Mouse (Mus musculus): ENCODE data around the gene H2al1j. TPM values are rescaled to one million over a fixed set of nuclear protein-coding genes. Genes with fewer than 3 reads are reported as not detected.

H2al1j gene
- polyA plus RNA-seq, 2 experiments: not detected

GRCm38 (mm10) chrX:11346756-11347155, 19.1 kb downstream of the H2al1j start:
- TF ChIP-seq CTCF (IDR thresholded peaks at IDR 0.05; ENCODE audit: low read depth) (no peak), EP300 (IDR thresholded peaks at IDR 0.05; ENCODE audit: low read depth) (no peak)
- no peak overlapping the region for H3K27ac ChIP-seq
- H3K4me1 ChIP-seq (replicated peaks; ENCODE audit: control insufficient read depth in 2 of 2, insufficient read depth in 2 of 2, low read length in 1 of 2): no peaks in the 10 kb centered on the region
- no peak overlapping the region for H3K4me3 ChIP-seq (ENCODE audit: insufficient read depth in 1 of 2, low read depth in 2 of 2, low read length in 2 of 2)
- H3K9me3 ChIP-seq (ENCODE audit: control insufficient read depth, low read length): no peaks in the 10 kb centered on the region
- WGBS (ENCODE audit: insufficient replicate concordance): 68% methylated on average over 3 of the region's 3 CpGs
- no peak overlapping the region for H3K9ac ChIP-seq (replicated peaks)
- DNase-seq (ENCODE audit: low read depth in 3 of 3, low spot score in 3 of 3) (no peak), ATAC-seq (ENCODE audit: insufficient read depth) (no peak)
- H3K36me3 ChIP-seq (replicated peaks; ENCODE audit: control insufficient read depth, insufficient read depth, low read depth): no peaks in the 10 kb centered on the region
- H3K27me3 ChIP-seq (ENCODE audit: control insufficient read depth, insufficient read depth, low read length): no peaks in the 10 kb centered on the region
- no peak overlapping the region for H3K4me2 ChIP-seq (ENCODE audit: low read depth)

- 31% methylated on average over 6 of the region's 6 CpGs for WGBS (ENCODE audit: insufficient replicate concordance)
- H3K4me2 ChIP-seq (ENCODE audit: low read depth): no peak overlapping the region
- no peaks in the 10 kb centered on the region for H3K36me3 ChIP-seq (replicated peaks; ENCODE audit: control insufficient read depth, insufficient read depth, low read depth)
- ATAC-seq (ENCODE audit: insufficient read depth): no peak
- no peaks in the 10 kb centered on the region for H3K27me3 ChIP-seq (ENCODE audit: control insufficient read depth, insufficient read depth, low read length)
- H3K9me3 ChIP-seq (ENCODE audit: control insufficient read depth, low read length): no peaks in the 10 kb centered on the region
- no peak overlapping the region for H3K9ac ChIP-seq (replicated peaks)
- H3K4me3 ChIP-seq (ENCODE audit: insufficient read depth in 1 of 2, low read depth in 2 of 2, low read length in 2 of 2): no peak overlapping the region
- DNase-seq (ENCODE audit: low read depth in 3 of 3, low spot score in 3 of 3): no peak
- TF ChIP-seq CTCF (IDR thresholded peaks at IDR 0.05; ENCODE audit: low read depth) (no peak), EP300 (IDR thresholded peaks at IDR 0.05; ENCODE audit: low read depth) (no peak)
- no peaks in the 10 kb centered on the region for H3K4me1 ChIP-seq (replicated peaks; ENCODE audit: control insufficient read depth in 2 of 2, insufficient read depth in 2 of 2, low read length in 1 of 2)
- H3K27ac ChIP-seq: no peak overlapping the region
Measured at GRCm38 (mm10) chrX:11360823-11361222, 33.2 kb downstream of the H2al1j start.

- Histone ChIP-seq H3K27me3 (ENCODE audit: control insufficient read depth, insufficient read depth, low read length) (no peaks in the 10 kb centered on the region), H3K27ac (no peak overlapping the region), H3K4me3 (ENCODE audit: insufficient read depth in 1 of 2, low read depth in 2 of 2, low read length in 2 of 2) (no peak overlapping the region), H3K4me1 (replicated peaks; ENCODE audit: control insufficient read depth in 2 of 2, insufficient read depth in 2 of 2, low read length in 1 of 2) (no peaks in the 10 kb centered on the region), H3K9me3 (ENCODE audit: control insufficient read depth, low read length) (no peaks in the 10 kb centered on the region), H3K4me2 (ENCODE audit: low read depth) (no peak overlapping the region), H3K9ac (replicated peaks) (no peak overlapping the region), H3K36me3 (replicated peaks; ENCODE audit: control insufficient read depth, insufficient read depth, low read depth) (no peaks in the 10 kb centered on the region)
- TF ChIP-seq CTCF (IDR thresholded peaks at IDR 0.05; ENCODE audit: low read depth) (no peak), EP300 (IDR thresholded peaks at IDR 0.05; ENCODE audit: low read depth) (no peak)
- ATAC-seq (ENCODE audit: insufficient read depth) (no peak), DNase-seq (ENCODE audit: low read depth in 3 of 3, low spot score in 3 of 3) (peak in 1 of 3 experiments; percentile 1)
- 30% methylated on average over 2 of the region's 2 CpGs for WGBS (ENCODE audit: insufficient replicate concordance)
Measured at GRCm38 (mm10) chrX:11361261-11361660, 33.6 kb downstream of the H2al1j start.

GRCm38 (mm10) chrX:11363890-11364289, 36.3 kb downstream of the H2al1j start:
- Histone ChIP-seq H3K4me2 (ENCODE audit: low read depth) (no peak overlapping the region), H3K4me1 (replicated peaks; ENCODE audit: control insufficient read depth in 2 of 2, insufficient read depth in 2 of 2, low read length in 1 of 2) (no peaks in the 10 kb centered on the region), H3K4me3 (ENCODE audit: insufficient read depth in 1 of 2, low read depth in 2 of 2, low read length in 2 of 2) (no peak overlapping the region), H3K9ac (replicated peaks) (no peak overlapping the region), H3K9me3 (ENCODE audit: control insufficient read depth, low read length) (no peaks in the 10 kb centered on the region), H3K27me3 (ENCODE audit: control insufficient read depth, insufficient read depth, low read length) (no peaks in the 10 kb centered on the region), H3K36me3 (replicated peaks; ENCODE audit: control insufficient read depth, insufficient read depth, low read depth) (no peaks in the 10 kb centered on the region), H3K27ac (no peak overlapping the region)
- ATAC-seq (ENCODE audit: insufficient read depth) (no peak), DNase-seq (ENCODE audit: low read depth in 3 of 3, low spot score in 3 of 3) (no peak)
- 54% methylated on average over 6 of the region's 6 CpGs for WGBS (ENCODE audit: insufficient replicate concordance)
- TF ChIP-seq CTCF (IDR thresholded peaks at IDR 0.05; ENCODE audit: low read depth) (no peak), EP300 (IDR thresholded peaks at IDR 0.05; ENCODE audit: low read depth) (no peak)

- ATAC-seq (ENCODE audit: insufficient read depth): no peak
- DNase-seq (ENCODE audit: low read depth in 3 of 3, low spot score in 3 of 3): no peak
- Histone ChIP-seq H3K4me2 (ENCODE audit: low read depth) (no peak overlapping the region), H3K36me3 (replicated peaks; ENCODE audit: control insufficient read depth, insufficient read depth, low read depth) (no peaks in the 10 kb centered on the region), H3K9ac (replicated peaks) (no peak overlapping the region), H3K4me3 (ENCODE audit: insufficient read depth in 1 of 2, low read depth in 2 of 2, low read length in 2 of 2) (no peak overlapping the region), H3K27ac (no peak overlapping the region), H3K4me1 (replicated peaks; ENCODE audit: control insufficient read depth in 2 of 2, insufficient read depth in 2 of 2, low read length in 1 of 2) (no peaks in the 10 kb centered on the region), H3K9me3 (ENCODE audit: control insufficient read depth, low read length) (no peaks in the 10 kb centered on the region), H3K27me3 (ENCODE audit: control insufficient read depth, insufficient read depth, low read length) (no peaks in the 10 kb centered on the region)
- TF ChIP-seq EP300 (IDR thresholded peaks at IDR 0.05; ENCODE audit: low read depth) (no peak), CTCF (IDR thresholded peaks at IDR 0.05; ENCODE audit: low read depth) (no peak)
- 49% methylated on average over 12 of the region's 12 CpGs for WGBS (ENCODE audit: insufficient replicate concordance)
Measured at GRCm38 (mm10) chrX:11365151-11365550, 37.5 kb downstream of the H2al1j start.

Other genes starting within 250 kb of the H2al1j start
- not detected in 2 replicates for gene H2al1a, start 28.6 kb upstream of the H2al1j start, polyA plus RNA-seq (2012; rRNA removed)
- gene H2al1a, start 28.6 kb upstream of the H2al1j start, polyA plus RNA-seq (2014; fragmentation: Nextera tagmentation; extraction: Ambion mirVana): not detected in 2 replicates
- gene H2al1b, start 25.4 kb upstream of the H2al1j start, polyA plus RNA-seq (2012; rRNA removed): not detected in 2 replicates
- not detected in 2 replicates for gene H2al1b, start 25.4 kb upstream of the H2al1j start, polyA plus RNA-seq (2014; fragmentation: Nextera tagmentation; extraction: Ambion mirVana)
- gene H2al1c, start 22.2 kb upstream of the H2al1j start, polyA plus RNA-seq (2012; rRNA removed): not detected in 2 replicates
- not detected in 2 replicates for gene H2al1c, start 22.2 kb upstream of the H2al1j start, polyA plus RNA-seq (2014; fragmentation: Nextera tagmentation; extraction: Ambion mirVana)
- not detected in 2 replicates for gene H2al1d, start 19.0 kb upstream of the H2al1j start, polyA plus RNA-seq (2012; rRNA removed)
- not detected in 2 replicates for gene H2al1d, start 19.0 kb upstream of the H2al1j start, polyA plus RNA-seq (2014; fragmentation: Nextera tagmentation; extraction: Ambion mirVana)
- gene H2al1e, start 15.9 kb upstream of the H2al1j start, polyA plus RNA-seq (2012; rRNA removed): not detected in 2 replicates
- gene H2al1e, start 15.9 kb upstream of the H2al1j start, polyA plus RNA-seq (2014; fragmentation: Nextera tagmentation; extraction: Ambion mirVana): not detected in 2 replicates
- gene H2al1f, start 12.7 kb upstream of the H2al1j start, polyA plus RNA-seq (2012; rRNA removed): not detected in 2 replicates
- not detected in 2 replicates for gene H2al1f, start 12.7 kb upstream of the H2al1j start, polyA plus RNA-seq (2014; fragmentation: Nextera tagmentation; extraction: Ambion mirVana)
- gene H2al1g, start 9.6 kb upstream of the H2al1j start, polyA plus RNA-seq (2012; rRNA removed): not detected in 2 replicates
- gene H2al1g, start 9.6 kb upstream of the H2al1j start, polyA plus RNA-seq (2014; fragmentation: Nextera tagmentation; extraction: Ambion mirVana): not detected in 2 replicates
- gene H2al1h, start 6.3 kb upstream of the H2al1j start, polyA plus RNA-seq (2012; rRNA removed): not detected in 2 replicates
- not detected in 2 replicates for gene H2al1h, start 6.3 kb upstream of the H2al1j start, polyA plus RNA-seq (2014; fragmentation: Nextera tagmentation; extraction: Ambion mirVana)
- gene H2al1i, start 3.2 kb upstream of the H2al1j start, polyA plus RNA-seq (2012; rRNA removed): not detected in 2 replicates
- gene H2al1i, start 3.2 kb upstream of the H2al1j start, polyA plus RNA-seq (2014; fragmentation: Nextera tagmentation; extraction: Ambion mirVana): not detected in 2 replicates

All from liver, embryonic 14.5 days (tissue).